Mouse (Mus musculus) layer of hippocampus, adult 8-10 months (tissue): Measurements from ENCODE around the gene Olfr747. TPM values are rescaled to one million over a fixed set of nuclear protein-coding genes. Genes with fewer than 3 reads are reported as not detected.
"Not testable (repeated sequence)": the region's sequence is repeated elsewhere in the genome, so short reads cannot be mapped to it uniquely, and the experiment has no call there.

ENCODE experiments used
- DNase-seq, 2 experiments: peaks; one replicate each; pipeline ENCODE4 v3.0.0; 2022; ENCODE audit warnings: low spot score in 2 of 2
- total RNA-seq, 4 experiments: library from RNA; stranded (reverse); gene quantifications; 2 replicates each; pipeline ENCODE4 v1.2.4; 2022

The Olfr747 gene
- not detected for total RNA-seq

- DNase-seq: no peak
These were observed at the start of gene Olfr747 for GRCm38 (mm10) chr14:50693106-50693505. Olfr747 (minus strand) TSS chr14:50693206.

DNA sequence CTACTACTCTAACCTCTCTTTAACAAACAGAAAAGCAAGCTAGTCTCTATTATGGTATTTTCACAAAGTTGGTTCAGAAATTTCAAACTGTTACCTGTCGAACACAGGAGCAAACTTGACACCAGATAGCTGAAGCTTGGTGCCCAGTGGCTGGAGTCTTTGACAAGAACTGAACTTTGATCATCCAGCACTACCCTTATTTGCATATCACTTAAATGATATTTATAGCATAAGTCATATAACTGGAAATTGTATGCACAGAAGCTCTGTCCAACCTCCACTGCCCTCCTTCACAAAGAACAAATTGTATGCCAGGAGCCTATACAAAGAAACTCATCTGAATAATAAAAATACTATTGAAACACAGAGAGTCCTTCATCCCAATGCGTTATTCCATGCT, 48.6 kb upstream of the Olfr747 start:
- DNase-seq: no peak

- DNase-seq: no peak
These were observed 47.3 kb upstream of the Olfr747 start for GRCm38 (mm10) chr14:50740334-50740733.

- not testable (repeated sequence) for DNase-seq
These were observed 29.4 kb upstream of the Olfr747 start for GRCm38 (mm10) chr14:50722371-50722770.

- DNase-seq: not testable (repeated sequence)
These were observed 26.9 kb upstream of the Olfr747 start for GRCm38 (mm10) chr14:50719875-50720274.

GRCm38 (mm10) chr14:50707073-50707472, 14.1 kb upstream of the Olfr747 start, which contains the start of gene Olfr748:
Olfr748 (plus strand) TSS chr14:50707373.
- DNase-seq: no peak

DNA sequence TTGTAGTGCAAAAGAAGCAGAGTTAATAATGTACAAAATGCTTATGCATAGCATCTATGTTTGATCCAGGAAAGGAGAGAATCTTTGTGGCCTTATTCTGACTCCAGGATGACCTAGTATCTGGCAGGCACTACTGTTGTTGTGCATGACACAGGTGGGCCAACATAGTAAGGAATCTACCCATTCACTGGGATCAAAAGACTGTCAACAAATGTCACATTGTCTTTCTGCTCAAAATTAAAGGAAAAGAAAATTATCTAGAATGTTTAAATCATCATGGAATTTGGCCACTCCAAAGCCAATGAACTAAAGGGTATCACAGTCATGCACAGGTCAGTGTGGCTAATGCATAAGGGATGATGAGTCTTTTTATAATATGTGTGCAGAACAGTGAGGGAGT, 46.2 kb downstream of the Olfr747 start, which contains the start of gene Olfr746:
Olfr746 (plus strand) TSS at position 301 of the 400 bp plus-strand sequence.
- DNase-seq: no peak

DNA sequence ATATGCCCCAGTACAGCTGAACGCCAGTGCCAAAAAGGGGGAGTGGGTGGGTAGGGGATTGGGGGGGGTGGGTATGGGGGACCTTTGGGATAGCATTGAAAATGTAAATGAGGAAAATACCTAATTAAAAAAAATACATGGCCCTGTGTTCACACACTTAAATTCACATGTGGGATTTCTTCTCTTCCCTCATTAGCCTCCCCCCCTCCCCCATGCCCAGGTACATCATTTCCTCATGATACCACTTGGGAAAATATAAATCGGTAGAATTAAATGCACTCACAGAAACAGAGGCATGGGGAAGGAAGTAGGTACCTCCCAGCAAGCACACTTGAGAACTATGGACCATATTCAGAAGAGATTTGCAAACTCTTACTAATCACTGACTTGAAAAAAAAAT, 53.9 kb downstream of the Olfr747 start, which contains the start of gene Olfr745:
Olfr745 (plus strand) TSS at position 301 of the 400 bp plus-strand sequence.
- DNase-seq: no peak

Other genes with a start within 250 kb of the Olfr747 start
- not detected for gene Olfr740, start 247.7 kb downstream of the Olfr747 start, total RNA-seq
- gene Olfr741, start 220.5 kb downstream of the Olfr747 start, total RNA-seq: not detected
- gene Olfr742, start 189.6 kb downstream of the Olfr747 start, total RNA-seq: not detected
- not detected for gene Olfr743, start 171.4 kb downstream of the Olfr747 start, total RNA-seq
- not detected for gene Olfr744, start 78.3 kb downstream of the Olfr747 start, total RNA-seq
- not detected for gene Olfr745, start 53.8 kb downstream of the Olfr747 start, total RNA-seq
- gene Olfr746, start 46.1 kb downstream of the Olfr747 start, total RNA-seq: not detected
- gene Olfr748, start 14.2 kb upstream of the Olfr747 start, total RNA-seq: not detected
- not detected for gene Olfr749, start 51.9 kb upstream of the Olfr747 start, total RNA-seq
- 10 to 100 TPM; 62.3 to 73.2 (median 64.0) TPM for gene Ttc5, start 92.3 kb upstream of the Olfr747 start, total RNA-seq
- under 1 TPM in 1 of 4 experiments, not detected in 3; 0.55 TPM for gene Ccnb1ip1, start 114.5 kb upstream of the Olfr747 start, total RNA-seq
- 10 to 100 TPM; 27.2 to 29.0 (median 28.7) TPM for gene Parp2, start 114.6 kb upstream of the Olfr747 start, total RNA-seq
- gene Tep1, start 177.4 kb upstream of the Olfr747 start, total RNA-seq: 1 to 10 TPM; 5.1 to 8.0 (median 7.4) TPM
- 1 to 10 TPM; 5.1 to 6.4 (median 5.8) TPM for gene Klhl33, start 204.3 kb upstream of the Olfr747 start, total RNA-seq
- 10 to 100 TPM; 30.4 to 37.1 (median 34.9) TPM for gene Osgep, start 231.7 kb upstream of the Olfr747 start, total RNA-seq
- 10 to 100 TPM; 61.2 to 67.5 (median 64.1) TPM for gene Apex1, start 231.8 kb upstream of the Olfr747 start, total RNA-seq
- 100 to 1,000 TPM in 1 of 4 experiments, 10 to 100 TPM in 3; 87.5 to 104 (median 94.3) TPM for gene Pip4p1, start 237.7 kb upstream of the Olfr747 start, total RNA-seq
- gene Pnp, start 237.9 kb upstream of the Olfr747 start, total RNA-seq: 10 to 100 TPM; 14.9 to 21.4 (median 18.2) TPM